Mouse (Mus musculus) G1E (cell line): ENCODE data around the gene Mettl7a1. TPM values are rescaled to one million over a fixed set of nuclear protein-coding genes. Genes with fewer than 3 reads are reported as not detected.
"Not testable (repeated sequence)": the region's sequence is repeated elsewhere in the genome, so short reads cannot be mapped to it uniquely, and the experiment has no call there.

Experiments
- ATAC-seq: 2 replicates; pipeline ENCODE4 v1.8.0; 2016; ENCODE audit warnings: mild to moderate bottlenecking; ENCODE audit not compliant: insufficient number of reproducible peaks, poor library complexity, low FRiP score, severe bottlenecking; ENCODE audit errors: extremely low read depth
- DNase-seq: peaks from one replicate; pipeline ENCODE4 v3.0.0; 2012; ENCODE audit warnings: low spot score
- H3K27me3 ChIP-seq: 2 replicates; pipeline ENCODE4 v1.6.1; 2012; ENCODE audit warnings: mild to moderate bottlenecking, low read length, inconsistent platforms; ENCODE audit not compliant: insufficient read depth
- H3K36me3 ChIP-seq: replicated peaks from 2 replicates; pipeline ENCODE3; 2012; ENCODE audit warnings: mild to moderate bottlenecking, inconsistent platforms
- H3K4me1 ChIP-seq: 2 replicates; pipeline ENCODE4 v1.6.1; 2012; ENCODE audit warnings: low read depth, low read length, inconsistent platforms, mixed read lengths; ENCODE audit not compliant: insufficient read depth
- H3K4me3 ChIP-seq: 2 replicates; pipeline ENCODE4 v1.5.1; 2012; ENCODE audit warnings: low read depth, mild to moderate bottlenecking, inconsistent platforms, low read length, moderate library complexity, mixed read lengths
- H3K9me3 ChIP-seq: replicated peaks from 2 replicates; pipeline ENCODE4 v1.6.1; 2012; ENCODE audit warnings: inconsistent platforms
- CTCF ChIP-seq: IDR thresholded peaks from 2 replicates; pipeline ENCODE4 v1.5.1; 2012; ENCODE audit warnings: low read depth, low read length, inconsistent platforms, mixed read lengths
- GATA1 ChIP-seq: IDR thresholded peaks from 2 replicates; pipeline ENCODE4 v1.6.1; 2012; ENCODE audit warnings: borderline replicate concordance, low read length, inconsistent platforms, mixed read lengths
- GATA2 ChIP-seq: IDR thresholded peaks from 2 replicates; pipeline ENCODE4 v1.6.1; 2012; ENCODE audit warnings: low read depth, low read length, inconsistent platforms, borderline replicate concordance
- POLR2AphosphoS5 ChIP-seq: IDR thresholded peaks from 2 replicates; pipeline ENCODE4 v1.6.1; 2012; ENCODE audit warnings: low read depth, low read length, inconsistent platforms; ENCODE audit not compliant: insufficient replicate concordance
- TAL1 ChIP-seq: conservative IDR thresholded peaks from 2 replicates; pipeline ENCODE4 v1.6.1; 2012; ENCODE audit warnings: low read depth, low read length, inconsistent platforms, mixed read lengths
- polyA plus RNA-seq: library from polyadenylated mRNA; stranded (reverse); fragments of >175 nt; gene quantifications from 2 replicates; pipeline ENCODE4 v1.2.3, GENCODE M21; 2012
- total RNA-seq, 2 experiments: library from RNA; stranded (forward) in 1 of 2; stranded (reverse) in 1 of 2; fragments of 200-1000 nt in 1 of 2; fragments of >200 nt in 1 of 2; fragmentation: Nextera tagmentation in 1 of 2; gene quantifications; 2 replicates each; pipeline ENCODE4 v1.2.3; 2014 to 2017

Mettl7a1 gene
- total and polyA plus RNA-seq, 3 experiments = 22.1 to 50.3 (median 31.2) TPM

- Histone ChIP-seq H3K27me3 (peaks cover 38% of the 10 kb centered on the region), H3K4me1 (no peaks in the 10 kb centered on the region), H3K4me3 (no peak within 1 kb of the TSS), H3K36me3 (no peaks in the 10 kb centered on the region), H3K9me3 (0 out of 2 replicates have a peak, but pooled peaks cover 2% of the 10 kb centered on the region)
- DNase-seq (no peak), ATAC-seq (no peak)
- TF ChIP-seq GATA2 (no peak), TAL1 (no peak), CTCF (no peak), GATA1 (no peak), POLR2AphosphoS5 (no peak)
Measured at GRCm38 (mm10) chr15:100364242-100364641, 60.3 kb downstream of the Mettl7a1 start, which contains the start of gene Higd1c. TSS of gene Higd1c (plus strand) at chr15:100364542.

- H3K4me3 ChIP-seq, ATAC-seq, H3K36me3 ChIP-seq, H3K9me3 ChIP-seq, DNase-seq, H3K4me1 ChIP-seq: not testable (repeated sequence)
- H3K27me3 ChIP-seq = peaks cover 43% of the 10 kb centered on the region
Measured at GRCm38 (mm10) chr15:100365967-100366366, 62.0 kb downstream of the Mettl7a1 start.

GRCm38 (mm10) chr15:100367119-100367518 is 63.2 kb downstream of the Mettl7a1 start:
- no peaks in the 10 kb centered on the region for H3K4me1 ChIP-seq
- no peaks in the 10 kb centered on the region for H3K36me3 ChIP-seq
- peaks cover 46% of the 10 kb centered on the region for H3K27me3 ChIP-seq
- H3K4me3 ChIP-seq = no peak overlapping the region
- no peak for ATAC-seq
- TF ChIP-seq CTCF (no peak), POLR2AphosphoS5 (no peak), GATA1 (no peak), TAL1 (no peak), GATA2 (no peak)
- DNase-seq = no peak
- H3K9me3 ChIP-seq = 0 out of 2 replicates have a peak, but pooled peaks cover 2% of the 10 kb centered on the region

GRCm38 (mm10) chr15:100375066-100375465 is 71.1 kb downstream of the Mettl7a1 start:
- ATAC-seq = no peak; the same call in 1 of the 2 replicates
- Histone ChIP-seq H3K27me3 (peaks cover 9% of the 10 kb centered on the region), H3K4me3 (no peak overlapping the region), H3K36me3 (no peaks in the 10 kb centered on the region), H3K4me1 (peaks cover 15% of the 10 kb centered on the region), H3K9me3 (no peaks in the 10 kb centered on the region)
- 0 out of 2 replicates have a peak, but pooled peaks have one; percentile 5 for TF ChIP-seq CTCF
- TF ChIP-seq GATA2 = no peak
- DNase-seq = no peak

GRCm38 (mm10) chr15:100377847-100378505 is 74.0 kb downstream of the Mettl7a1 start:
- not testable (repeated sequence) for H3K36me3 ChIP-seq, DNase-seq
- peak; percentile 18; the same call in 1 of the 2 replicates for ATAC-seq

More at GRCm38 (mm10) chr15:100377847-100378505, 74.0 kb downstream of the Mettl7a1 start:
- H3K4me3 ChIP-seq, H3K9me3 ChIP-seq, H3K27me3 ChIP-seq: not testable (repeated sequence)
- H3K4me1 ChIP-seq = peaks cover 16% of the 10 kb centered on the region

Other genes starting within 250 kb of the Mettl7a1 start
- gene Atf1, start 76.3 kb upstream of the Mettl7a1 start, total RNA-seq (2014; fragmentation: Nextera tagmentation) = 72.0 and 75.1 TPM in 2 replicates
- gene Atf1, start 76.3 kb upstream of the Mettl7a1 start, total RNA-seq (2017) = 49.7 and 68.8 TPM in 2 replicates
- 44.9 and 60.0 TPM in 2 replicates for gene Atf1, start 76.3 kb upstream of the Mettl7a1 start, polyA plus RNA-seq
- gene Tmprss12, start 23.3 kb upstream of the Mettl7a1 start, total RNA-seq (2014; fragmentation: Nextera tagmentation) = not detected in 2 replicates
- 0.12 TPM in 1 of 2 replicates, not detected in the other for gene Tmprss12, start 23.3 kb upstream of the Mettl7a1 start, total RNA-seq (2017)
- not detected in 2 replicates for gene Tmprss12, start 23.3 kb upstream of the Mettl7a1 start, polyA plus RNA-seq
- gene Mettl7a3, start 30.8 kb downstream of the Mettl7a1 start, total RNA-seq (2014; fragmentation: Nextera tagmentation) = 1.4 TPM in 1 of 2 replicates, not detected in the other
- gene Mettl7a3, start 30.8 kb downstream of the Mettl7a1 start, total RNA-seq (2017) = 0.66 and 0.93 TPM in 2 replicates
- gene Mettl7a3, start 30.8 kb downstream of the Mettl7a1 start, polyA plus RNA-seq = not detected in 2 replicates
- gene Methig1, start 49.0 kb downstream of the Mettl7a1 start, total RNA-seq (2014; fragmentation: Nextera tagmentation) = not detected in 2 replicates
- gene Methig1, start 49.0 kb downstream of the Mettl7a1 start, total RNA-seq (2017) = not detected in 2 replicates
- 0.11 and 0.22 TPM in 2 replicates for gene Methig1, start 49.0 kb downstream of the Mettl7a1 start, polyA plus RNA-seq
- 2.2 TPM in 1 of 2 replicates, not detected in the other for gene Mettl7a2, start 49.1 kb downstream of the Mettl7a1 start, total RNA-seq (2014; fragmentation: Nextera tagmentation)
- gene Mettl7a2, start 49.1 kb downstream of the Mettl7a1 start, total RNA-seq (2017) = 2.1 and 3.1 TPM in 2 replicates
- 2.4 TPM in 2 replicates for gene Mettl7a2, start 49.1 kb downstream of the Mettl7a1 start, polyA plus RNA-seq
- gene Higd1c, start 60.4 kb downstream of the Mettl7a1 start, total RNA-seq (2014; fragmentation: Nextera tagmentation) = not detected in 2 replicates
- gene Higd1c, start 60.4 kb downstream of the Mettl7a1 start, total RNA-seq (2017) = not detected in 2 replicates
- not detected in 2 replicates for gene Higd1c, start 60.4 kb downstream of the Mettl7a1 start, polyA plus RNA-seq
- not detected in 2 replicates for gene Gm5475, start 118.0 kb downstream of the Mettl7a1 start, total RNA-seq (2014; fragmentation: Nextera tagmentation)
- gene Gm5475, start 118.0 kb downstream of the Mettl7a1 start, total RNA-seq (2017) = 0.05 and 0.17 TPM in 2 replicates
- gene Gm5475, start 118.0 kb downstream of the Mettl7a1 start, polyA plus RNA-seq = not detected in 2 replicates
- gene Slc11a2, start 120.9 kb downstream of the Mettl7a1 start, total RNA-seq (2014; fragmentation: Nextera tagmentation) = 66.1 and 95.4 TPM in 2 replicates
- 34.6 and 35.7 TPM in 2 replicates for gene Slc11a2, start 120.9 kb downstream of the Mettl7a1 start, total RNA-seq (2017)
- 4.5 and 5.4 TPM in 2 replicates for gene Slc11a2, start 120.9 kb downstream of the Mettl7a1 start, polyA plus RNA-seq
- 55.0 and 55.7 TPM in 2 replicates for gene Letmd1, start 164.9 kb downstream of the Mettl7a1 start, total RNA-seq (2014; fragmentation: Nextera tagmentation)
- gene Letmd1, start 164.9 kb downstream of the Mettl7a1 start, total RNA-seq (2017) = 28.4 and 32.8 TPM in 2 replicates
- 54.5 and 60.8 TPM in 2 replicates for gene Letmd1, start 164.9 kb downstream of the Mettl7a1 start, polyA plus RNA-seq
- 2.2 and 3.1 TPM in 2 replicates for gene Csrnp2, start 191.3 kb downstream of the Mettl7a1 start, total RNA-seq (2014; fragmentation: Nextera tagmentation)
- 3.7 and 3.8 TPM in 2 replicates for gene Csrnp2, start 191.3 kb downstream of the Mettl7a1 start, total RNA-seq (2017)
- 1.3 and 1.4 TPM in 2 replicates for gene Csrnp2, start 191.3 kb downstream of the Mettl7a1 start, polyA plus RNA-seq
- 16.0 and 18.8 TPM in 2 replicates for gene Tfcp2, start 247.9 kb downstream of the Mettl7a1 start, total RNA-seq (2014; fragmentation: Nextera tagmentation)
- gene Tfcp2, start 247.9 kb downstream of the Mettl7a1 start, total RNA-seq (2017) = 8.7 and 10.9 TPM in 2 replicates
- 2.9 and 3.9 TPM in 2 replicates for gene Tfcp2, start 247.9 kb downstream of the Mettl7a1 start, polyA plus RNA-seq